Mouse (Mus musculus): ENCODE measurements around the gene Sigmar1. TPM values are rescaled to one million over a fixed set of nuclear protein-coding genes. Genes with fewer than 3 reads are reported as not detected.
"Not testable (repeated sequence)": the region's sequence is repeated elsewhere in the genome, so short reads cannot be mapped to it uniquely, and the experiment has no call there.

The Sigmar1 gene
- polyA plus RNA-seq, 1 experiment: 60.0 TPM

GRCm38 (mm10) chr4:41704651-41705050, 51.3 kb downstream of the Sigmar1 start:
- DNase-seq (ENCODE audit: low read depth): no peak
- TF ChIP-seq CTCF (IDR thresholded peaks at IDR 0.05; ENCODE audit: borderline replicate concordance, extremely low read depth, insufficient read depth, insufficient read length) (no peak), POLR2A (IDR thresholded peaks at IDR 0.05; ENCODE audit: borderline replicate concordance, extremely low read depth, insufficient read depth, insufficient read length, poor library complexity, severe bottlenecking) (no peak)

- DNase-seq (ENCODE audit: low read depth): not testable (repeated sequence)
These were observed 53.7 kb downstream of the Sigmar1 start for GRCm38 (mm10) chr4:41702226-41702625.

DNA sequence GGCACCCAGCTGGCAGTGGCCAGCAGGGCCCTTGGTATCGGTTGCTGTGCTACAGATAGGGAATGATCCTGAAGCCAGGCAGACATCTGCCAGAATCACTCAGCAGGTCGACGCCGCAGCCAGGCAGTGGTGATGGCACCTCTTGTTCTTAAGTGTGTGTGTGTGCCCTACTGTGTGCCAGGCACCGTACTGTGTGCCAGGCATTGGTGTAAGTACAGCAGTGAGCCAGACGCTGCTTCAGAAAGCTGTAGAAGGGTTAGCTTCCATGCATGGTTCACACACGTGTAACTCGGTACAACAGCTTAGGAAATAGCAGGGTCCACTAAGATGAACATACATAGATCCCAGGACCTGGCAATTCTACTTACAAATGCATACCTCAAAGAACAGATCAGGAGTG, 55.7 kb downstream of the Sigmar1 start:
- not testable (repeated sequence) for DNase-seq (ENCODE audit: low read depth)

DNA sequence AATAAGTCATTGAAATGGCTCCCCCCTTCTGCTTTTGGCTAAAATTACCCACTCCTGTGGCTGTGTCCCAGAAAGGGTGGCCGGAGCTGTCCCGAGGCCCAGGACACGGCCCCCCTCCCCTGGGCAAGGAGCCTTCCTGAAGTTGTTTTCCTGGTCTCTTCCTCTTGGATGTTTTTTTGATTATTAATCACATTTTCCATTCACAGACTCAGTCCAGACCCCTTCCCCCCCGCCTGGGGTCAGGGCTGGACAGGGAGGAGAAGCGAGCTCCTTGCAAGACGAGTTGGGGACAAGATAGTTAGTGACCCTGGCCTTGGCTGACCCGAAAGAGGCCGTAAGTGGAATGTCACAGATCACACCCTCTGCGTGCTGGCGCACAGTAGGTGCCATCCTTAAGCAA, 56.2 kb downstream of the Sigmar1 start, which contains the start of gene Il11ra1:
Il11ra1 (plus strand) TSS at position 207 of the 400 bp plus-strand sequence.
- DNase-seq (ENCODE audit: low read depth): not testable (repeated sequence)

- peak; percentile 54 for DNase-seq (ENCODE audit: low read depth)
These were observed 57.4 kb downstream of the Sigmar1 start for GRCm38 (mm10) chr4:41698421-41699016.

GRCm38 (mm10) chr4:41696930-41697841, 58.8 kb downstream of the Sigmar1 start, which contains the start of gene Cntfr:
Cntfr (minus strand) TSS chr4:41697089.
- DNase-seq (ENCODE audit: low read depth): peak; percentile 88
- peak; percentile 69 for TF ChIP-seq CTCF (IDR thresholded peaks at IDR 0.05; ENCODE audit: borderline replicate concordance, extremely low read depth, insufficient read depth, insufficient read length)

GRCm38 (mm10) chr4:41696452-41696851, 59.5 kb downstream of the Sigmar1 start:
- not testable (repeated sequence) for DNase-seq (ENCODE audit: low read depth)

- DNase-seq (ENCODE audit: low read depth): not testable (repeated sequence)
These were observed 60.2 kb downstream of the Sigmar1 start for GRCm38 (mm10) chr4:41695800-41696199.

- DNase-seq (ENCODE audit: low read depth): not testable (repeated sequence)
These were observed 62.4 kb downstream of the Sigmar1 start for GRCm38 (mm10) chr4:41693511-41693910.

DNA sequence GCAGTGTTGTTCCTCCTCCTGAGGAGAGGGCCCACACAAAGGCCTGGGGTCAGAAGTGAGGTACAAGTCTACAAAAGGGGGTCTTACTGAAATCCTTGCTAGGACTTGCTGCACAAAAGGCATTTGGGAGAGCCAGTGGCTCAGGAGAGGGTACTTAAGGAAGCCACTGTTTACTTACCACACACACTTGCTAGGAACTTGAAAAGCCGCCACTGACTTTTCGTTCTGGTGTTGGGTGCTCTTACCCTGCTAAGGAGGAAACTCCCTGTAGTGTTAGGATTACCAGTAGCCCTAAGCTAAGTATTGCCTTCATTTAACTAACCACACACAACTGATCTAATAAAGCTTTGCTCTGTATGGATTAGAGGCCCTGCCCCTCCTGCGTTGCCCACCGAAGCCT, 65.9 kb downstream of the Sigmar1 start:
- DNase-seq (ENCODE audit: low read depth): not testable (repeated sequence)

DNA sequence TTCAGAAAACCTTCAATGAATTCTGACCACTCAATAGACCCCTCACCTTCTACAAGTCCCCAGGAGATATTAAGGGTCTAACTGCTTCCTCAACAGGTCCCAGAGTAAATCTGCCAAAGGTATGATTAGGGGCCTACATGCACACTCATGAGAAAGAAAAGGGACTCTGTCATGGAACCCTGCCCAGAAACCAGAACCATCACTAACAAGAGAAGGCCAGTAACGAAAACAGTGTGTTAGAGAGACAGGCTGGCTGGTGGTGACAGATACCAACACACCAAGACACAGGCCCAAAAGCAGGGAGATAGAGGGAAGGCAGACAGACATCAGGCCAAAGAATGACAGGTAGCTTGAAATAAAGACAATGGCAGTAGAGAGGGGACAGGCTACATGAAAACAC, 67.4 kb downstream of the Sigmar1 start:
- peak; percentile 74 for DNase-seq (ENCODE audit: low read depth)

Other genes with a start within 250 kb of the Sigmar1 start
- gene 1110017D15Rik, start 238.8 kb downstream of the Sigmar1 start, polyA plus RNA-seq (2012; rRNA removed): 8.3 and 10.3 TPM in 2 replicates
- gene Fam219a, start 186.6 kb downstream of the Sigmar1 start, polyA plus RNA-seq (2012; rRNA removed): 78.6 and 97.8 TPM in 2 replicates
- gene Dnaic1, start 186.4 kb downstream of the Sigmar1 start, polyA plus RNA-seq (2012; rRNA removed): 2.3 and 2.8 TPM in 2 replicates
- 124 and 147 TPM in 2 replicates for gene Enho, start 115.8 kb downstream of the Sigmar1 start, polyA plus RNA-seq (2012; rRNA removed)
- gene Cntfr, start 59.1 kb downstream of the Sigmar1 start, polyA plus RNA-seq (2012; rRNA removed): 62.2 and 109 TPM in 2 replicates
- 31.3 and 32.5 TPM in 2 replicates for gene Il11ra1, start 56.2 kb downstream of the Sigmar1 start, polyA plus RNA-seq (2012; rRNA removed)
- gene Rpp25l, start 42.6 kb downstream of the Sigmar1 start, polyA plus RNA-seq (2012; rRNA removed): 53.9 and 79.7 TPM in 2 replicates
- 157 and 186 TPM in 2 replicates for gene Dctn3, start 33.0 kb downstream of the Sigmar1 start, polyA plus RNA-seq (2012; rRNA removed)
- gene Arid3c, start 25.0 kb downstream of the Sigmar1 start, polyA plus RNA-seq (2012; rRNA removed): 0.40 and 0.57 TPM in 2 replicates
- gene Galt, start 929 bp downstream of the Sigmar1 start, polyA plus RNA-seq (2012; rRNA removed): 75.4 and 84.6 TPM in 2 replicates
- 314 and 480 TPM in 2 replicates for gene Ccl27a, start 18.1 kb upstream of the Sigmar1 start, polyA plus RNA-seq (2012; rRNA removed)
- gene Gm21541, start 147.5 kb upstream of the Sigmar1 start, polyA plus RNA-seq (2012; rRNA removed): not detected in 2 replicates
- 8.5 and 12.9 TPM in 2 replicates for gene Gm20878, start 185.4 kb upstream of the Sigmar1 start, polyA plus RNA-seq (2012; rRNA removed)
- 0.67 and 1.3 TPM in 2 replicates for gene Fam205a4, start 209.9 kb upstream of the Sigmar1 start, polyA plus RNA-seq (2012; rRNA removed)

Measured in brain, embryonic 14.5 days (tissue).